Mouse (Mus musculus): ENCODE measurements around the gene Nfia. TPM values are rescaled to one million over a fixed set of nuclear protein-coding genes. Genes with fewer than 3 reads are reported as not detected.

Nfia gene
- total RNA-seq, 1 experiment = 0.27 TPM

GRCm38 (mm10) chr4:98076624-98077023, 304.1 kb downstream of the Nfia start:
- in situ Hi-C loops (cut with MboI; ENCODE audit: low sequenced_read_pairs in 2 of 2, unreplicated experiment in 2 of 2) = no loop called here
- no peak for DNase-seq (ENCODE audit: low read depth, low spot score)

GRCm38 (mm10) chr4:98080586-98080985, 308.1 kb downstream of the Nfia start:
- Histone ChIP-seq H3K9me3 (ENCODE audit: control insufficient read depth, insufficient read depth, low read depth, low read length) (no peaks in the 10 kb centered on the region), H3K27ac (ENCODE audit: insufficient read depth, low read depth, low read length, poor library complexity, severe bottlenecking) (no peak overlapping the region), H3K9ac (ENCODE audit: insufficient read depth, low read depth, low read length, poor library complexity, severe bottlenecking) (no peak overlapping the region), H3K4me1 (ENCODE audit: control insufficient read depth in 2 of 2, insufficient read depth in 2 of 2, low read length in 2 of 2, poor library complexity in 1 of 2) (no peaks in the 10 kb centered on the region), H3K36me3 (ENCODE audit: control insufficient read depth, insufficient read depth, low read length, poor library complexity, severe bottlenecking) (no peaks in the 10 kb centered on the region), H3K4me3 (ENCODE audit: insufficient read depth in 1 of 2, low read depth in 1 of 2, low read length in 2 of 2, poor library complexity in 1 of 2, severe bottlenecking in 1 of 2) (no peak overlapping the region)
- in situ Hi-C loops (cut with MboI; ENCODE audit: low sequenced_read_pairs in 2 of 2, unreplicated experiment in 2 of 2) = no loop called here
- TF ChIP-seq ZC3H11A (IDR thresholded peaks at IDR 0.05; ENCODE audit: borderline replicate concordance, low read depth, low read length) (no peak), ZNF384 (IDR thresholded peaks at IDR 0.05; ENCODE audit: low read depth, low read length) (no peak), CHD2 (IDR thresholded peaks at IDR 0.05; ENCODE audit: low read depth, low read length) (no peak), MAFK (IDR thresholded peaks at IDR 0.05; ENCODE audit: insufficient read depth, low read depth, low read length) (no peak), HCFC1 (IDR thresholded peaks at IDR 0.05; ENCODE audit: borderline replicate concordance, insufficient read depth, low read length) (no peak)
- no peak for DNase-seq (ENCODE audit: low read depth, low spot score)

More at GRCm38 (mm10) chr4:98076624-98077023, 304.1 kb downstream of the Nfia start:
- no peaks in the 10 kb centered on the region for H3K36me3 ChIP-seq (ENCODE audit: control insufficient read depth, insufficient read depth, low read length, poor library complexity, severe bottlenecking)
- no peak overlapping the region for H3K27ac ChIP-seq (ENCODE audit: insufficient read depth, low read depth, low read length, poor library complexity, severe bottlenecking)
- no peak overlapping the region for H3K9ac ChIP-seq (ENCODE audit: insufficient read depth, low read depth, low read length, poor library complexity, severe bottlenecking)
- TF ChIP-seq MAFK (IDR thresholded peaks at IDR 0.05; ENCODE audit: insufficient read depth, low read depth, low read length) (no peak), ZNF384 (IDR thresholded peaks at IDR 0.05; ENCODE audit: low read depth, low read length) (no peak), HCFC1 (IDR thresholded peaks at IDR 0.05; ENCODE audit: borderline replicate concordance, insufficient read depth, low read length) (no peak), CHD2 (IDR thresholded peaks at IDR 0.05; ENCODE audit: low read depth, low read length) (no peak), ZC3H11A (IDR thresholded peaks at IDR 0.05; ENCODE audit: borderline replicate concordance, low read depth, low read length) (no peak)
- no peaks in the 10 kb centered on the region for H3K9me3 ChIP-seq (ENCODE audit: control insufficient read depth, insufficient read depth, low read depth, low read length)
- H3K4me3 ChIP-seq (ENCODE audit: insufficient read depth in 1 of 2, low read depth in 1 of 2, low read length in 2 of 2, poor library complexity in 1 of 2, severe bottlenecking in 1 of 2) = no peak overlapping the region
- H3K4me1 ChIP-seq (ENCODE audit: control insufficient read depth in 2 of 2, insufficient read depth in 2 of 2, low read length in 2 of 2, poor library complexity in 1 of 2) = no peaks in the 10 kb centered on the region

DNA sequence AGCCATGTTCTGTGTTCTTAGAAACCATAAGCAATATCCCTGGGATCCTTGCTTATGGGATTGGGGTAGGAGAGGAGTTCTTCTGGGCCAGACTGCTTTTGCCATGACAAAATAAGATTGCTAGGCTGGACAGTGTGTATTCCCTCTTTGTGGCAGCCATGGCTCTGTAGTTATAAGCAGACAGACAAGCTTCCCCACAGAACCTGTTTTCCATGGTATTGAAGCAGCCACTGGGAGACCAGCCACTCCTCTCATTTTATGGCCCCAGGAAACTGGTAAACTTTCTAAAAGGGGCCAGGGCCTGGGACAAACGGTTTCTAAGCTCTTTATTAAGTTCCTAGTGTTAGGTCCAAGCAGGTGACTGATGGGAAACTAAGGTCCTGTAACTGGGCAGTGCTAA, 309.4 kb downstream of the Nfia start:
- Histone ChIP-seq H3K9ac (ENCODE audit: insufficient read depth, low read depth, low read length, poor library complexity, severe bottlenecking) (no peak overlapping the region), H3K4me1 (ENCODE audit: control insufficient read depth in 2 of 2, insufficient read depth in 2 of 2, low read length in 2 of 2, poor library complexity in 1 of 2) (no peaks in the 10 kb centered on the region), H3K4me3 (ENCODE audit: insufficient read depth in 1 of 2, low read depth in 1 of 2, low read length in 2 of 2, poor library complexity in 1 of 2, severe bottlenecking in 1 of 2) (no peak overlapping the region), H3K27ac (ENCODE audit: insufficient read depth, low read depth, low read length, poor library complexity, severe bottlenecking) (no peak overlapping the region), H3K36me3 (ENCODE audit: control insufficient read depth, insufficient read depth, low read length, poor library complexity, severe bottlenecking) (no peaks in the 10 kb centered on the region), H3K9me3 (ENCODE audit: control insufficient read depth, insufficient read depth, low read depth, low read length) (no peaks in the 10 kb centered on the region)
- TF ChIP-seq ZNF384 (IDR thresholded peaks at IDR 0.05; ENCODE audit: low read depth, low read length) (no peak), ZC3H11A (IDR thresholded peaks at IDR 0.05; ENCODE audit: borderline replicate concordance, low read depth, low read length) (no peak), MAFK (IDR thresholded peaks at IDR 0.05; ENCODE audit: insufficient read depth, low read depth, low read length) (no peak), HCFC1 (IDR thresholded peaks at IDR 0.05; ENCODE audit: borderline replicate concordance, insufficient read depth, low read length) (no peak), CHD2 (IDR thresholded peaks at IDR 0.05; ENCODE audit: low read depth, low read length) (no peak)
- in situ Hi-C loops (cut with MboI; ENCODE audit: low sequenced_read_pairs in 2 of 2, unreplicated experiment in 2 of 2) = no loop called here
- DNase-seq (ENCODE audit: low read depth, low spot score) = no peak

DNA sequence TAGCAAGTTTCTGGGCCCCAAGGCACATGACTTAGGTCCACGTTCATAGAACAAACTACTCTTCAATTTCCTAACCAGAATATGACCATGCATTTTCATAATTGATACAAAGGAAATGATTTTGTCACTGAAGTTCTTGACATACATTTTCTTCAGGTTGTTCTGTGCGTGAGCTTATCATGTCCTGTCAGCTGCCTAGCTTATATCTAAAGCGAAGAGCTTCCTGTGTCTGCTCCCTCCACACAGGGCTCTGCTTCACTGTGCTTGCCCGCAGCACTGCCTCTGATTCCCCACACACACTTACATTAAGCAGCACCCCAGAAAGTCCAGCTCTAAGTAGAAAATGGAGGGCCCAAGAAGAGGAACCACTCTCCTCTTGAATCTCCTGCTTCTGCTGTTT, 310.0 kb downstream of the Nfia start:
- DNase-seq (ENCODE audit: low read depth, low spot score) = no peak
- no peak overlapping the region for H3K27ac ChIP-seq (ENCODE audit: insufficient read depth, low read depth, low read length, poor library complexity, severe bottlenecking)
- H3K9ac ChIP-seq (ENCODE audit: insufficient read depth, low read depth, low read length, poor library complexity, severe bottlenecking) = no peak overlapping the region
- H3K36me3 ChIP-seq (ENCODE audit: control insufficient read depth, insufficient read depth, low read length, poor library complexity, severe bottlenecking) = no peaks in the 10 kb centered on the region
- in situ Hi-C loops (cut with MboI; ENCODE audit: low sequenced_read_pairs in 2 of 2, unreplicated experiment in 2 of 2) = no loop called here
- H3K4me3 ChIP-seq (ENCODE audit: insufficient read depth in 1 of 2, low read depth in 1 of 2, low read length in 2 of 2, poor library complexity in 1 of 2, severe bottlenecking in 1 of 2) = no peak overlapping the region
- no peaks in the 10 kb centered on the region for H3K4me1 ChIP-seq (ENCODE audit: control insufficient read depth in 2 of 2, insufficient read depth in 2 of 2, low read length in 2 of 2, poor library complexity in 1 of 2)
- no peak for TF ChIP-seq HCFC1 (IDR thresholded peaks at IDR 0.05; ENCODE audit: borderline replicate concordance, insufficient read depth, low read length)
- no peak for TF ChIP-seq ZC3H11A (IDR thresholded peaks at IDR 0.05; ENCODE audit: borderline replicate concordance, low read depth, low read length)
- TF ChIP-seq CHD2 (IDR thresholded peaks at IDR 0.05; ENCODE audit: low read depth, low read length) = no peak
- no peak for TF ChIP-seq ZNF384 (IDR thresholded peaks at IDR 0.05; ENCODE audit: low read depth, low read length)
- TF ChIP-seq MAFK (IDR thresholded peaks at IDR 0.05; ENCODE audit: insufficient read depth, low read depth, low read length) = no peak
- H3K9me3 ChIP-seq (ENCODE audit: control insufficient read depth, insufficient read depth, low read depth, low read length) = no peaks in the 10 kb centered on the region

DNA sequence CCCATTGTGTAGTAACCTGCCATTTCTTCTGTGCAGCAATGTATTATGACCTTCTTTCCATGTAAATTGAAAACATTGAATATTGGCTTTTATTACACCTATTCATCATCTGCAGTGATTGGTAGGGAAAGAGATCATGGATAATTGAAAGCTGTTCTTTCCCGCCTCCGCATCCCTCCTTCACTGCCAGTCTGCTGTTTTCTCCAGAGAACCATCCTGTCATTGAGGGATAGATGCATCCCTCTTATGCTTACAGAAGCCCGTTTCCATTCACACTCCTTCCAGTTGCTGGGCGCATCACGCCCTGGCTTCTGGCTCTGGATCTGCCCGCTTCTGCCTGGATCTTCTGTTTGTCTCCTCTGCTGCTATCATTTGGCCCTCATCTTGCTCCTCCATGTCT, 312.5 kb downstream of the Nfia start:
- Histone ChIP-seq H3K4me1 (ENCODE audit: control insufficient read depth in 2 of 2, insufficient read depth in 2 of 2, low read length in 2 of 2, poor library complexity in 1 of 2) (no peaks in the 10 kb centered on the region), H3K4me3 (ENCODE audit: insufficient read depth in 1 of 2, low read depth in 1 of 2, low read length in 2 of 2, poor library complexity in 1 of 2, severe bottlenecking in 1 of 2) (no peak overlapping the region), H3K9me3 (ENCODE audit: control insufficient read depth, insufficient read depth, low read depth, low read length) (no peaks in the 10 kb centered on the region), H3K36me3 (ENCODE audit: control insufficient read depth, insufficient read depth, low read length, poor library complexity, severe bottlenecking) (no peaks in the 10 kb centered on the region), H3K9ac (ENCODE audit: insufficient read depth, low read depth, low read length, poor library complexity, severe bottlenecking) (no peak overlapping the region), H3K27ac (ENCODE audit: insufficient read depth, low read depth, low read length, poor library complexity, severe bottlenecking) (no peak overlapping the region)
- no peak for DNase-seq (ENCODE audit: low read depth, low spot score)
- TF ChIP-seq MAFK (IDR thresholded peaks at IDR 0.05; ENCODE audit: insufficient read depth, low read depth, low read length) (no peak), ZNF384 (IDR thresholded peaks at IDR 0.05; ENCODE audit: low read depth, low read length) (no peak), CHD2 (IDR thresholded peaks at IDR 0.05; ENCODE audit: low read depth, low read length) (no peak), HCFC1 (IDR thresholded peaks at IDR 0.05; ENCODE audit: borderline replicate concordance, insufficient read depth, low read length) (no peak)
- in situ Hi-C loops (cut with MboI; ENCODE audit: low sequenced_read_pairs in 2 of 2, unreplicated experiment in 2 of 2) = no loop called here

Data from ES-E14 (cell line).